Mouse (Mus musculus) retina, adult 2 months (tissue): ENCODE results near the gene Ptger3.

Experiments used
- DNase-seq: peaks from one replicate; pipeline ENCODE4 v3.0.0-alpha.2; 2012; ENCODE audit warnings: low read depth, low spot score

The Ptger3 gene

GRCm38 (mm10) chr3:157566725-157567565 is at the start of gene Ptger3:
Gene Ptger3, plus strand, starts transcription at chr3:157566892.
- DNase-seq: no peak

- no peak for DNase-seq
Observed at GRCm38 (mm10) chr3:157517992-157518391, 48.7 kb upstream of the Ptger3 start.

GRCm38 (mm10) chr3:157520433-157520832 is 46.3 kb upstream of the Ptger3 start:
- DNase-seq: peak; percentile 18

- no peak for DNase-seq
Observed at GRCm38 (mm10) chr3:157523834-157524233, 42.9 kb upstream of the Ptger3 start.

- no peak for DNase-seq
Observed at GRCm38 (mm10) chr3:157531585-157531984, 35.1 kb upstream of the Ptger3 start.

- peak; percentile 91 for DNase-seq
Observed at GRCm38 (mm10) chr3:157533964-157534785, 32.5 kb upstream of the Ptger3 start, which contains the start of gene Zranb2. Gene Zranb2, plus strand, starts transcription at chr3:157534160.

GRCm38 (mm10) chr3:157534786-157535415 is 31.8 kb upstream of the Ptger3 start:
- no peak for DNase-seq

GRCm38 (mm10) chr3:157549323-157549722 is 17.4 kb upstream of the Ptger3 start:
- DNase-seq: no peak

- no peak for DNase-seq
Observed at GRCm38 (mm10) chr3:157549758-157550600, 16.7 kb upstream of the Ptger3 start.

- DNase-seq: peak; percentile 20
Observed at GRCm38 (mm10) chr3:157565196-157565595, 1.5 kb upstream of the Ptger3 start.

- no peak for DNase-seq
Observed at GRCm38 (mm10) chr3:157567566-157568132, 957 bp downstream of the Ptger3 start.

GRCm38 (mm10) chr3:157572011-157572410 is 5.3 kb downstream of the Ptger3 start:
- no peak for DNase-seq

- DNase-seq: no peak
Observed at GRCm38 (mm10) chr3:157575441-157576342, 9.0 kb downstream of the Ptger3 start.

GRCm38 (mm10) chr3:157576343-157576722 is 9.6 kb downstream of the Ptger3 start:
- DNase-seq: no peak

GRCm38 (mm10) chr3:157576862-157577261 is 10.2 kb downstream of the Ptger3 start:
- no peak for DNase-seq

- no peak for DNase-seq
Observed at GRCm38 (mm10) chr3:157578469-157579170, 11.9 kb downstream of the Ptger3 start.

- no peak for DNase-seq
Observed at GRCm38 (mm10) chr3:157579376-157579775, 12.7 kb downstream of the Ptger3 start.

- DNase-seq: no peak
Observed at GRCm38 (mm10) chr3:157580299-157580698, 13.6 kb downstream of the Ptger3 start.

GRCm38 (mm10) chr3:157581755-157582154 is 15.1 kb downstream of the Ptger3 start:
- DNase-seq: no peak
